Comparison of ENCODE assay signal across 8 mouse cellular contexts in genomic region chr12:111537341-111537740, GRCm38 (mm10). TPM values are rescaled to one million over a fixed set of nuclear protein-coding genes. Genes with fewer than 3 reads are reported as not detected.
DNase-seq lines count a peak whose midpoint lies in the region; ATAC-seq and TF ChIP-seq lines count a peak whose summit lies in the region.

No protein-coding gene starts in this region.

- no peaks in the 10 kb centered on the region for H3K27me3 ChIP-seq in ES-Bruce4 (ENCODE audit: control insufficient read depth, insufficient read depth, low read length, poor library complexity, severe bottlenecking)
- no peaks in the 10 kb centered on the region for H3K27me3 ChIP-seq in midbrain, embryonic 14.5 days (ENCODE audit: control insufficient read depth, insufficient read depth, low read length)

- no peak for TF ChIP-seq CTCF in ES-Bruce4 (IDR thresholded peaks at IDR 0.05; ENCODE audit: low read depth, low read length)

- TF ChIP-seq POLR2A in ES-Bruce4 (IDR thresholded peaks at IDR 0.05; ENCODE audit: insufficient read depth, low read length): no peak

- H3K4me1 ChIP-seq in ES-Bruce4 (ENCODE audit: control insufficient read depth, insufficient read depth, low read length): peaks cover 5% of the 10 kb centered on the region
- H3K4me1 ChIP-seq in midbrain, embryonic 14.5 days (ENCODE audit: control insufficient read depth, insufficient read depth, low read length): peaks cover 15% of the 10 kb centered on the region

- H3K4me3 ChIP-seq in ES-Bruce4 (ENCODE audit: low read depth, low read length): peak overlapping the region; percentile 93
- peak overlapping the region; percentile 95 for H3K4me3 ChIP-seq in midbrain, embryonic 14.5 days (replicated peaks; ENCODE audit: low read depth, low read length)

- H3K4me2 ChIP-seq in midbrain, embryonic 14.5 days (ENCODE audit: low read length): peak overlapping the region; percentile 71

- H3K27ac ChIP-seq in ES-Bruce4 (ENCODE audit: insufficient read depth, low read length): no peak overlapping the region
- H3K27ac ChIP-seq in midbrain, embryonic 14.5 days (replicated peaks; ENCODE audit: low read depth, low read length): peak overlapping the region; percentile 93

- H3K9ac ChIP-seq in ES-Bruce4 (ENCODE audit: low read depth, poor library complexity, severe bottlenecking): peak overlapping the region; percentile 92
- peak overlapping the region; percentile 97 for H3K9ac ChIP-seq in midbrain, embryonic 14.5 days (replicated peaks; ENCODE audit: low read length)

- peaks cover 32% of the 10 kb centered on the region for H3K36me3 ChIP-seq in ES-Bruce4 (ENCODE audit: control insufficient read depth, insufficient read depth, low read length, poor library complexity, severe bottlenecking)
- H3K36me3 ChIP-seq in midbrain, embryonic 14.5 days (ENCODE audit: control insufficient read depth, insufficient read depth, low read length): peaks cover 32% of the 10 kb centered on the region

- peak; percentile 52 for DNase-seq in gastrocnemius, postnatal 10 days
- DNase-seq in gastrocnemius, adult 8-10 months (ENCODE audit: low spot score in 2 of 2): no peak
- peak; percentile 32 to 62 for DNase-seq in kidney, postnatal 36 days
- DNase-seq in midbrain, embryonic 14.5 days: no peak
- DNase-seq in frontal cortex, adult 2 months (ENCODE audit: extremely low spot score in 1 of 2, low spot score in 1 of 2): no peak

- no peak for TF ChIP-seq EP300 in ES-Bruce4 (IDR thresholded peaks at IDR 0.05; ENCODE audit: insufficient read depth, low read depth, low read length)

- H3K9me3 ChIP-seq in ES-Bruce4 (replicated peaks; ENCODE audit: control insufficient read depth, insufficient read depth, low read length, poor library complexity, severe bottlenecking): no peaks in the 10 kb centered on the region
- no peaks in the 10 kb centered on the region for H3K9me3 ChIP-seq in midbrain, embryonic 14.5 days (ENCODE audit: control insufficient read depth, low read length)

- ATAC-seq in erythroblast, adult 5-6 weeks (replicated peaks; ENCODE audit: low FRiP score, poor library complexity, severe bottlenecking): peak; percentile 25
- peak; percentile 41; the same call in 1 of the 2 replicates for ATAC-seq in midbrain, embryonic 14.5 days (ENCODE audit: low FRiP score, low TSS enrichment)
- no peak for ATAC-seq in activated CD4-positive, CD25-positive, alpha-beta regulatory T cell, adult 4 months

- under 1% methylated on average over 22 of the region's 22 CpGs for WGBS in midbrain, embryonic 14.5 days

RNA-seq across cellular contexts. Expression of gene Eif5, which starts 0.5 kb away (rescaled TPM):
- total RNA-seq in gastrocnemius, postnatal 10 days (2021): 100 to 1,000 TPM; 140 to 154 TPM
- total RNA-seq in gastrocnemius, adult 8-10 months (2022): 100 to 1,000 TPM; 151 to 194 (median 168) TPM
- 315 and 323 TPM in 2 replicates for polyA plus RNA-seq in ES-Bruce4 (2011; ENCODE audit: insufficient read depth, insufficient read length, low read depth, missing spikeins)
- 1,226 and 1,283 TPM in 2 replicates for total RNA-seq in erythroblast, adult 5-6 weeks (2015; ENCODE audit: low replicate concordance)
- total RNA-seq in erythroblast, adult 5-6 weeks (2017; ENCODE audit: low replicate concordance): 1,807 and 1,822 TPM in 2 replicates
- polyA plus RNA-seq in midbrain, embryonic 14.5 days (2014; fragmentation: Nextera tagmentation; extraction: Ambion mirVana): 486 and 550 TPM in 2 replicates
- 150 and 178 TPM in 2 replicates for polyA plus RNA-seq in frontal cortex, adult 2 months (2012; rRNA removed)
- polyA plus RNA-seq in activated CD4-positive, CD25-positive, alpha-beta regulatory T cell, adult 4 months (2017; shearing (Covaris generic)): 100 to 1,000 TPM; 177 to 194 TPM

RNA-seq across cellular contexts. Expression of gene Mark3, which starts 37.0 kb away (rescaled TPM):
- 10 to 100 TPM; 50.2 to 62.4 TPM for total RNA-seq in gastrocnemius, postnatal 10 days (2021)
- 10 to 100 TPM; 45.6 to 57.4 (median 48.2) TPM for total RNA-seq in gastrocnemius, adult 8-10 months (2022)
- 86.1 and 90.2 TPM in 2 replicates for polyA plus RNA-seq in ES-Bruce4 (2011; ENCODE audit: insufficient read depth, insufficient read length, low read depth, missing spikeins)
- 124 and 158 TPM in 2 replicates for total RNA-seq in erythroblast, adult 5-6 weeks (2015; ENCODE audit: low replicate concordance)
- total RNA-seq in erythroblast, adult 5-6 weeks (2017; ENCODE audit: low replicate concordance): 138 and 180 TPM in 2 replicates
- 64.0 and 76.7 TPM in 2 replicates for polyA plus RNA-seq in midbrain, embryonic 14.5 days (2014; fragmentation: Nextera tagmentation; extraction: Ambion mirVana)
- polyA plus RNA-seq in frontal cortex, adult 2 months (2012; rRNA removed): 78.7 and 81.9 TPM in 2 replicates
- polyA plus RNA-seq in activated CD4-positive, CD25-positive, alpha-beta regulatory T cell, adult 4 months (2017; shearing (Covaris generic)): 10 to 100 TPM; 29.0 to 31.8 TPM

RNA-seq across cellular contexts. Expression of gene Gm266, which starts 51.7 kb away (rescaled TPM):
- total RNA-seq in gastrocnemius, postnatal 10 days (2021): 1 to 10 TPM; 4.7 to 6.5 TPM
- under 1 TPM in 3 of 4 experiments, not detected in 1; 0.27 to 0.34 (median 0.31) TPM for total RNA-seq in gastrocnemius, adult 8-10 months (2022)
- polyA plus RNA-seq in ES-Bruce4 (2011; ENCODE audit: insufficient read depth, insufficient read length, low read depth, missing spikeins): 0.93 and 1.3 TPM in 2 replicates
- not detected in 2 replicates for total RNA-seq in erythroblast, adult 5-6 weeks (2015; ENCODE audit: low replicate concordance)
- total RNA-seq in erythroblast, adult 5-6 weeks (2017; ENCODE audit: low replicate concordance): not detected in 2 replicates
- 1.5 and 1.9 TPM in 2 replicates for polyA plus RNA-seq in midbrain, embryonic 14.5 days (2014; fragmentation: Nextera tagmentation; extraction: Ambion mirVana)
- polyA plus RNA-seq in frontal cortex, adult 2 months (2012; rRNA removed): 6.4 and 7.4 TPM in 2 replicates
- polyA plus RNA-seq in activated CD4-positive, CD25-positive, alpha-beta regulatory T cell, adult 4 months (2017; shearing (Covaris generic)): not detected

Comparison
In these comparisons a context has a peak if more than half of its experiments do, and no peak if none do; other contexts are left out.
1. DNase-seq: peak in gastrocnemius, postnatal 10 days (single experiment) and kidney, postnatal 36 days (2 of 2); none in gastrocnemius, adult 8-10 months (0 of 2), midbrain, embryonic 14.5 days (single experiment) and frontal cortex, adult 2 months (0 of 2).